Mouse (Mus musculus) hindbrain, embryonic 14.5 days (tissue): ENCODE results near the gene Tead1. TPM values are rescaled to one million over a fixed set of nuclear protein-coding genes. Genes with fewer than 3 reads are reported as not detected.

Source experiments
- ATAC-seq: fragments of 200-750 bp; cut with Nextera tagmentation; 2 replicates; pipeline ENCODE4 v1.8.0; 2017; ENCODE audit warnings: moderate number of reproducible peaks, mild to moderate bottlenecking, moderate TSS enrichment, moderate library complexity; ENCODE audit not compliant: low FRiP score
- DNase-seq: peaks from one replicate; pipeline ENCODE4 v3.0.0-alpha.2; 2015; ENCODE audit warnings: low spot score
- H3K27ac ChIP-seq: fragments of 300-500 bp; sonication (generic); 2 replicates; pipeline ENCODE4 v1.5.1; 2014; ENCODE audit warnings: mild to moderate bottlenecking, moderate library complexity
- H3K27me3 ChIP-seq: fragments of 300-500 bp; sonication (generic); 2 replicates; pipeline ENCODE4 v1.6.1; 2014; ENCODE audit warnings: mild to moderate bottlenecking, low read length, mixed read lengths; ENCODE audit not compliant: control insufficient read depth, insufficient read depth
- H3K36me3 ChIP-seq: fragments of 300-500 bp; sonication (generic); replicated peaks from 2 replicates; pipeline ENCODE4 v1.6.1; 2014; ENCODE audit not compliant: control insufficient read depth, insufficient read depth
- H3K4me1 ChIP-seq: fragments of 300-500 bp; sonication (generic); replicated peaks from 2 replicates; pipeline ENCODE4 v1.6.1; 2014; ENCODE audit warnings: antibody characterized with exemption, low read length, mixed read lengths; ENCODE audit not compliant: control insufficient read depth, insufficient read depth
- H3K4me2 ChIP-seq: fragments of 300-500 bp; sonication (generic); replicated peaks from 2 replicates; pipeline ENCODE4 v1.6.1; 2014; ENCODE audit warnings: mild to moderate bottlenecking, moderate library complexity
- H3K4me3 ChIP-seq: fragments of 300-500 bp; sonication (generic); replicated peaks from 2 replicates; pipeline ENCODE4 v1.5.1; 2014; ENCODE audit warnings: mild to moderate bottlenecking, low read length
- H3K9ac ChIP-seq: fragments of 300-500 bp; sonication (generic); 2 replicates; pipeline ENCODE4 v1.6.1; 2014
- H3K9me3 ChIP-seq: fragments of 300-500 bp; sonication (generic); 2 replicates; pipeline ENCODE4 v1.6.1; 2016; ENCODE audit warnings: low read length; ENCODE audit not compliant: control insufficient read depth
- WGBS: fragments of 180-500 bp; shearing (Covaris S2); extraction: QIAGEN DNeasy Blood & Tissue Kit; methylation state at CpG from one replicate; pipeline ENCODE4 v1.1.7; 2014; 5-methylcytosine and 5-hydroxymethylcytosine counted together
- polyA plus RNA-seq: library from polyadenylated mRNA; unstranded; fragments of >200 nt; fragmentation: Nextera tagmentation; extraction: Ambion mirVana; gene quantifications from 2 replicates; pipeline ENCODE4 v1.2.1, GENCODE M21; 2014

Tead1 gene
- polyA plus RNA-seq, 1 experiment from 2014 or later = 16.0 TPM

DNA sequence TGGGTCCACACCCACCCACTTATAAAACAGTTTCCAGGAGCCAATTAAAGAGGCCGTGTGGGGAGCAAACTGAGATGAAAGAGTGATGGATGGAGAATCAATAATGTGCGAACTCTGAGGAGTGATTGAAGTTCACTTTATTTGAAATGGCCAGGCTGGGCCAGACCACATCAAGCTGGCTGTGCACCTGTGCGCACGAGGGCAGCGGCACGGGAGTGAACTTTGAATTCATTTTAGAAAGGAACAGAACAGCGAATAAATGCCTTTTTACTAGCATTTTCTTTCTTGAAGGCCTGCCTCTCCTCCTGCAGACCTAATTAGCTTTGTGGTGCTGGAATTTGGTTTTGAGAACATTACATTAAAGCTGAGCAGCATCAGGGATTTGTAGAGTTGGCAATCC is 63.9 kb downstream of the Tead1 start:
- WGBS = 40% methylated on average over 7 of the region's 7 CpGs
- peaks cover 25% of the 10 kb centered on the region for H3K4me1 ChIP-seq
- H3K9ac ChIP-seq = 0 out of 2 replicates have a peak overlapping the region, but pooled peaks have one; percentile 38
- no peaks in the 10 kb centered on the region for H3K36me3 ChIP-seq
- ATAC-seq = no peak
- no peak overlapping the region for H3K4me2 ChIP-seq
- no peak for DNase-seq
- H3K4me3 ChIP-seq = no peak overlapping the region
- H3K9me3 ChIP-seq = no peaks in the 10 kb centered on the region
- H3K27ac ChIP-seq = no peak overlapping the region
- H3K27me3 ChIP-seq = no peaks in the 10 kb centered on the region

GRCm38 (mm10) chr7:112743621-112744395 is 64.7 kb downstream of the Tead1 start:
- H3K4me2 ChIP-seq = no peak overlapping the region
- H3K4me3 ChIP-seq = no peak overlapping the region
- WGBS = 4% methylated on average over 11 of the region's 11 CpGs
- 0 out of 2 replicates have a peak overlapping the region, but pooled peaks have one; percentile 38 for H3K9ac ChIP-seq
- H3K4me1 ChIP-seq = peaks cover 25% of the 10 kb centered on the region
- no peak for DNase-seq
- no peaks in the 10 kb centered on the region for H3K27me3 ChIP-seq
- ATAC-seq = peak; percentile 64; the same call in 1 of the 2 replicates
- H3K36me3 ChIP-seq = no peaks in the 10 kb centered on the region
- peak overlapping the region; percentile 48; the same call in 1 of the 2 replicates for H3K27ac ChIP-seq
- H3K9me3 ChIP-seq = no peaks in the 10 kb centered on the region

DNA sequence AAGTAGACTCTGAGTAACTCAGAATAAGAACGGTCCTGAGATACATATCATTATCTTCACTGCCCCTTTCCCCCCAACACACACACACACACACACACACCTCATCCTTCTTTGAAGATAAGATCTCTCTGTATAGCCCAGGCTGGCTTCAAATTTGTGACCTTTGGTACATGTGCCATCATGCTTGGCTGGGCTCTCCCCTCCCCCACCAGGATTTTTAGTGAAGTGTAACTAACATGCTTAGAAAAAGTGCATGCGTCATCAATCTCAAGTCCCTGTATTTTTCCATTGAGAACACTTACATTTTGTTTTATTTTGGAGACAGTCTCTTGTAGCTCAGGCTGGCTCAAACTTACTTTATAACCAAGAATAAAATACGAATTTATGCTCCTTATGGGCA is 68.1 kb downstream of the Tead1 start:
- Histone ChIP-seq H3K27me3 (no peaks in the 10 kb centered on the region), H3K9ac (no peak overlapping the region), H3K9me3 (no peaks in the 10 kb centered on the region), H3K4me2 (no peak overlapping the region), H3K27ac (no peak overlapping the region), H3K4me3 (no peak overlapping the region), H3K4me1 (peaks cover 19% of the 10 kb centered on the region), H3K36me3 (no peaks in the 10 kb centered on the region)
- DNase-seq (no peak), ATAC-seq (no peak)
- 67% methylated on average over 3 of the region's 3 CpGs for WGBS

- Histone ChIP-seq H3K4me3 (no peak overlapping the region), H3K27me3 (no peaks in the 10 kb centered on the region), H3K9me3 (no peaks in the 10 kb centered on the region), H3K27ac (no peak overlapping the region), H3K9ac (no peak overlapping the region), H3K4me1 (peaks cover 14% of the 10 kb centered on the region), H3K4me2 (no peak overlapping the region), H3K36me3 (no peaks in the 10 kb centered on the region)
- ATAC-seq (no peak), DNase-seq (no peak)
- WGBS = 89% methylated on average over 3 of the region's 3 CpGs
Observed at GRCm38 (mm10) chr7:112747836-112748235, 68.7 kb downstream of the Tead1 start.

GRCm38 (mm10) chr7:112748327-112748726 is 69.2 kb downstream of the Tead1 start:
- 97% methylated on average over 4 of the region's 4 CpGs for WGBS
- ATAC-seq (no peak), DNase-seq (no peak)
- Histone ChIP-seq H3K4me2 (no peak overlapping the region), H3K9ac (no peak overlapping the region), H3K4me3 (no peak overlapping the region), H3K27me3 (no peaks in the 10 kb centered on the region), H3K27ac (no peak overlapping the region), H3K36me3 (no peaks in the 10 kb centered on the region), H3K4me1 (peaks cover 9% of the 10 kb centered on the region), H3K9me3 (no peaks in the 10 kb centered on the region)

GRCm38 (mm10) chr7:112750101-112750500 is 71.0 kb downstream of the Tead1 start:
- DNase-seq (no peak), ATAC-seq (no peak)
- Histone ChIP-seq H3K27me3 (no peaks in the 10 kb centered on the region), H3K4me3 (no peak overlapping the region), H3K9ac (no peak overlapping the region), H3K4me1 (no peaks in the 10 kb centered on the region), H3K9me3 (no peaks in the 10 kb centered on the region), H3K4me2 (no peak overlapping the region), H3K27ac (no peak overlapping the region), H3K36me3 (no peaks in the 10 kb centered on the region)
- 95% methylated on average over 9 of the region's 9 CpGs for WGBS

DNA sequence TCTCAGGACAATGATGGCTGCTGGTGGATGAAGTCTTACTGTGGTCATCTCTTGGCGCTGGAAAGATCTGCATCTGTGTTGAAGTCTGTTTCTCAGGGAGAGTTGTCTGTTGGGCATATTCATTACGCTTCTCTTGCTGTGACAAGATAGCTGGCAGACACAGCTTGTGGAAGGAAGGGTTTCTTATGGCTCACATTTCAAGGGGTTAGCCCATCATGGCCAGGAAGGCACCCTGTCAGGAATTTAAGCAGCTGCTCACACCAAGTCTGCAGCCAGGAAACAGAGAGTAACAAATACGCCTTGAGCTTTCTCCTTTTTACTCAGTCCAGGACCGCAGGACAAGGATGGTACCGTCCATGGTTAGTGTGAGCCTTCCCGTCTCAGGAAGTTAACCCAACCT is 73.2 kb downstream of the Tead1 start:
- DNase-seq (no peak), ATAC-seq (no peak)
- Histone ChIP-seq H3K4me2 (no peak overlapping the region), H3K27me3 (no peaks in the 10 kb centered on the region), H3K4me1 (no peaks in the 10 kb centered on the region), H3K27ac (no peak overlapping the region), H3K4me3 (no peak overlapping the region), H3K36me3 (no peaks in the 10 kb centered on the region), H3K9me3 (no peaks in the 10 kb centered on the region), H3K9ac (no peak overlapping the region)
- WGBS = 92% methylated on average over 6 of the region's 6 CpGs

DNA sequence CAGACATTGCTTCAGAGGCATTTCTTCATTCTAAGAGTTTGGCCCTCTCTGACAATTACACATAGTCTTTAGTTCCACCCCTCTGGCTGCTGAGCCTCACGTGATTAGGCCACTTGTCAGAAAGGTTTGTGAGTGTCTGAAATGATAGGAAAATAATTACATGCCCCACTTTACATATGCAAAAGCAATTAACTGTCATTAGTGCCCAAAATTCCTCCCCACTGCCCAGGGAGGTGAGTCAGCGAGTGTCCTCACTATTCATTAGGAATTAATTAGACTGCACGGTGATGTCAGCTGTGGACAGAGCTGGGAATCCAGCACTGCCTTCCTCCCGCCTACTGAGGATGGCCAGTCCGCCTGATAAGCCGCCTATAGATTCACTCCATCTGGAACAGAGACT is 74.2 kb downstream of the Tead1 start:
- 61% methylated on average over 6 of the region's 6 CpGs for WGBS
- no peak overlapping the region for H3K4me2 ChIP-seq
- H3K36me3 ChIP-seq = no peaks in the 10 kb centered on the region
- H3K9me3 ChIP-seq = no peaks in the 10 kb centered on the region
- no peak for ATAC-seq
- no peak overlapping the region for H3K27ac ChIP-seq
- H3K4me3 ChIP-seq = no peak overlapping the region
- H3K4me1 ChIP-seq = no peaks in the 10 kb centered on the region
- no peaks in the 10 kb centered on the region for H3K27me3 ChIP-seq
- H3K9ac ChIP-seq = no peak overlapping the region
- DNase-seq = no peak

- H3K4me1 ChIP-seq = peaks cover 36% of the 10 kb centered on the region
Observed at GRCm38 (mm10) chr7:112759359-112759975, 80.3 kb downstream of the Tead1 start.

More at GRCm38 (mm10) chr7:112759359-112759975, 80.3 kb downstream of the Tead1 start:
- no peaks in the 10 kb centered on the region for H3K9me3 ChIP-seq
- DNase-seq (no peak), ATAC-seq (no peak)
- H3K4me2 ChIP-seq = no peak overlapping the region
- H3K4me3 ChIP-seq = no peak overlapping the region
- no peaks in the 10 kb centered on the region for H3K36me3 ChIP-seq
- no peak overlapping the region for H3K9ac ChIP-seq
- WGBS = 69% methylated on average over 23 of the region's 23 CpGs
- no peaks in the 10 kb centered on the region for H3K27me3 ChIP-seq
- H3K27ac ChIP-seq = no peak overlapping the region
